Mouse (Mus musculus): Measurements from ENCODE around the gene Lrrtm3. TPM values are rescaled to one million over a fixed set of nuclear protein-coding genes. Genes with fewer than 3 reads are reported as not detected.

The Lrrtm3 gene
- total RNA-seq, 2 experiments from 2014 or later = 0.96 to 1.2 TPM

GRCm38 (mm10) chr10:63908878-63909277 lies 181.2 kb downstream of the Lrrtm3 start:
- no peak for DNase-seq (ENCODE audit: low spot score in 2 of 2)

- DNase-seq (ENCODE audit: low spot score in 2 of 2) = no peak
These were observed 190.2 kb downstream of the Lrrtm3 start for GRCm38 (mm10) chr10:63899891-63900290.

- DNase-seq (ENCODE audit: low spot score in 2 of 2) = no peak
These were observed 195.5 kb downstream of the Lrrtm3 start for GRCm38 (mm10) chr10:63894612-63895011.

GRCm38 (mm10) chr10:63886449-63887088 lies 203.5 kb downstream of the Lrrtm3 start:
- DNase-seq (ENCODE audit: low spot score in 2 of 2) = no peak

GRCm38 (mm10) chr10:63880462-63880903 lies 209.6 kb downstream of the Lrrtm3 start:
- DNase-seq (ENCODE audit: low spot score in 2 of 2) = no peak

Other genes with a start within 250 kb of the Lrrtm3 start
- gene Gm10118, start 162.8 kb downstream of the Lrrtm3 start, total RNA-seq (2021) = not detected